Mouse (Mus musculus) hindbrain, postnatal 0 days (tissue): ENCODE measurements around the gene Ptk7. TPM values are rescaled to one million over a fixed set of nuclear protein-coding genes. Genes with fewer than 3 reads are reported as not detected.

Source experiments
- ATAC-seq: fragments of 200-750 bp; cut with Nextera tagmentation; 2 replicates; pipeline ENCODE4 v1.8.0; 2017; ENCODE audit warnings: mild to moderate bottlenecking, moderate TSS enrichment, moderate library complexity
- DNase-seq: peaks from one replicate; pipeline ENCODE4 v3.0.0-alpha.2; 2015; ENCODE audit warnings: low spot score
- H3K27ac ChIP-seq: fragments of 300-500 bp; sonication (generic); 2 replicates; pipeline ENCODE4 v1.5.1; 2014; ENCODE audit warnings: mild to moderate bottlenecking
- H3K27me3 ChIP-seq: fragments of 300-500 bp; sonication (generic); 2 replicates; pipeline ENCODE4 v1.6.1; 2014; ENCODE audit warnings: low read length, mixed read lengths; ENCODE audit not compliant: insufficient read depth
- H3K36me3 ChIP-seq: fragments of 300-500 bp; sonication (generic); 2 replicates; pipeline ENCODE4 v1.6.1; 2014; ENCODE audit warnings: low read length, mixed read lengths; ENCODE audit not compliant: insufficient read depth
- H3K4me1 ChIP-seq: fragments of 300-500 bp; sonication (generic); 2 replicates; pipeline ENCODE4 v1.6.1; 2014; ENCODE audit warnings: antibody characterized with exemption, low read length, mixed read lengths; ENCODE audit not compliant: insufficient read depth
- H3K4me2 ChIP-seq: fragments of 300-500 bp; sonication (generic); 2 replicates; pipeline ENCODE4 v1.6.1; 2014; ENCODE audit warnings: low read depth, mild to moderate bottlenecking, low read length, moderate library complexity, mixed read lengths
- H3K4me3 ChIP-seq: fragments of 300-500 bp; sonication (generic); 2 replicates; pipeline ENCODE4 v1.5.1; 2014; ENCODE audit warnings: low read length
- H3K9ac ChIP-seq: fragments of 300-500 bp; sonication (generic); replicated peaks from 2 replicates; pipeline ENCODE4 v1.6.1; 2014; ENCODE audit warnings: mild to moderate bottlenecking, low read length, moderate library complexity, mixed read lengths
- H3K9me3 ChIP-seq: fragments of 300-500 bp; sonication (generic); 2 replicates; pipeline ENCODE4 v1.6.1; 2016; ENCODE audit warnings: low read length, mixed read lengths
- CTCF ChIP-seq: IDR thresholded peaks from 2 replicates; pipeline ENCODE4 v1.5.1; 2016; ENCODE audit warnings: antibody characterized with exemption, control low read depth, low read depth
- WGBS: fragments of 180-500 bp; shearing (Covaris S2); extraction: QIAGEN DNeasy Blood & Tissue Kit; methylation state at CpG from one replicate; pipeline ENCODE4 v1.1.7; 2014; 5-methylcytosine and 5-hydroxymethylcytosine counted together
- polyA plus RNA-seq: library from polyadenylated mRNA; unstranded; fragments of >200 nt; fragmentation: Nextera tagmentation; extraction: Ambion mirVana; gene quantifications from 2 replicates; pipeline ENCODE4 v1.2.1, GENCODE M21; 2015
- total RNA-seq: library from RNA; depleted of rRNA; stranded (reverse); fragments of >200 nt; gene quantifications from 2 replicates; pipeline ENCODE4 v1.2.3, GENCODE M21; 2014

Gene Ptk7
- total and polyA plus RNA-seq, 2 experiments from 2014 or later: 24.5 to 77.6 TPM

DNA sequence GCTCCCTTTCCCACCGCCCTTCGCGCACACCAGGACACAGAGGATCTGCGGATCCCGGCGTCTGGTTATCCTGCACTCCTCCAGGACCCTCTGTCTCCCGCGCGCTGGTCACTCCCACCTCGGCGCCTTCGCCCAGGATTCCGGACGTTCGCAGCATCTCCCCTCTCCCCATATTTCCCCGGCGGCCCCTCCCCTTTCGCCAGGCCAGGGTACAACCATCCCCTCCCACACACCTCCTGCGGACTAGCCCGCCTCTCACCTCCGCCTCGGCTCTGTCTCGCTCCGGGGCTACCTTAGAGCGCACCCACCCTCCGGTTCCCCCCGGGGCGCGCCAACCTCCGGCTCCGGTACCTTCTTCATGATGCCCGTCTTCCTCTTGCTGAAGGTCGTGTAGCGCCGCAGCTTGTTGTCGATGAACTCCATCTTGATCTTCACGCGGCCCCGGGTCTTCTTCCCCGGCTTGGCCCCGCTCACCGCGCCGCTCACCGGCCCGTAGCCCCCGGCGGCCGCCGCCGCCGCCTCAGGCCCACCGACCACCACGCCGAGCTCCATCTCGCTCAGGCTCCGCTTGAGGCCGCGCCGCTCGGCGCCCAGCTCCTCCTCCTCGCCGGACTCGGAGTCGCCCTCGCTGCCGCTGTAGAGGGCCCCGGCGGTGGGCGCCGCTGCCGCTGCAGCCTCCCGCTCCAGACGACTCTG is 74.2 kb downstream of the Ptk7 start:
- Histone ChIP-seq H3K4me3 (peak overlapping the region; percentile 100), H3K9me3 (no peaks in the 10 kb centered on the region), H3K4me2 (peak overlapping the region; percentile 91), H3K27me3 (no peaks in the 10 kb centered on the region), H3K27ac (peak overlapping the region; percentile 96), H3K36me3 (peaks cover 19% of the 10 kb centered on the region; the same call in 1 of the 2 replicates), H3K4me1 (peaks cover 19% of the 10 kb centered on the region; the same call in 1 of the 2 replicates), H3K9ac (peak overlapping the region; percentile 100)
- no peak for ATAC-seq
- WGBS: 2% methylated on average over 72 of the region's 75 CpGs
- TF ChIP-seq CTCF: no peak
- DNase-seq: peak; percentile 59

DNA sequence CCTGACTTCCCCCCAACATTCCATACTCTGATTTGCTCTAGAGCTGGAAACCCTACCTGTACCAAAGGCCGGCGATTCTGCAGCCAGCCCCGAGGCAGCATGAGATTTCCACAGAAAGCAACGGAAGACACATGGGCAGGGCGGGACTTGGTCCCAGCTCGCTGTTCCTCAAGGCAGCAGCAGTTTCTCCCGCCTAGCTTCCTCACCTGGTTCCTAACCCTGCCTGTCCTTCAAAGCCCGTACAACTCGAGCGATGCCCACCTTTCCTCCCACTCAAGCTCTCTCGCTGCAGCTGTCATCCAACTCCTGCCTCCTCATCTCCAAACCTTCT is 74.7 kb downstream of the Ptk7 start:
- Histone ChIP-seq H3K36me3 (peaks cover 24% of the 10 kb centered on the region; the same call in 1 of the 2 replicates), H3K27me3 (no peaks in the 10 kb centered on the region), H3K4me2 (peak overlapping the region; percentile 91), H3K27ac (peak overlapping the region; percentile 96; the same call in 1 of the 2 replicates), H3K4me3 (peak overlapping the region; percentile 100), H3K4me1 (peaks cover 19% of the 10 kb centered on the region; the same call in 1 of the 2 replicates), H3K9me3 (no peaks in the 10 kb centered on the region), H3K9ac (peak overlapping the region; percentile 100)
- WGBS: under 1% methylated on average over 11 of the region's 11 CpGs
- no peak for ATAC-seq
- DNase-seq: peak; percentile 36
- no peak for TF ChIP-seq CTCF

DNA sequence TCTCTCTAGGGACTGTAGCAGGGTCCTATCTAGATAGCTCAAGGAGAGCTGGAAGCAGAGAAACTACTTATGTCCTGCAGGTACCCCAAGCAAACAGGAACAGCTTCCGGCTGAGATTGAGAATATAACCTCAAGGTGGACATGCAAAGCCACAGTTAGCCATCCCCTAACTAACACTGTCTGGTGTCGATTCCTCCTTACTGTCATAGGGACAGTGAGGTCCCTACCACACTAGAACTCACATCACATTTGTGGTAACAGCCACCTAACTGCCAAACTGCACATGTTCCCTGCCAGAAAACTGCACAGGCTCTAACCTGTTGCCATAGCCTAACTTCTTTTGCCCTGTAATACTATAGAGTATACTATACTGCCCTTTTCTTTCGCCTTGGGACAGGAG is 75.4 kb downstream of the Ptk7 start:
- H3K27me3 ChIP-seq: no peaks in the 10 kb centered on the region
- peak overlapping the region; percentile 100 for H3K4me3 ChIP-seq
- H3K9ac ChIP-seq: peak overlapping the region; percentile 100
- WGBS: 73% methylated on average over 3 of the region's 3 CpGs
- ATAC-seq (no peak), DNase-seq (no peak)
- H3K36me3 ChIP-seq: peaks cover 29% of the 10 kb centered on the region; the same call in 1 of the 2 replicates
- peak overlapping the region; percentile 91 for H3K4me2 ChIP-seq
- H3K4me1 ChIP-seq: peaks cover 19% of the 10 kb centered on the region; the same call in 1 of the 2 replicates
- no peaks in the 10 kb centered on the region for H3K9me3 ChIP-seq
- TF ChIP-seq CTCF: no peak
- no peak overlapping the region for H3K27ac ChIP-seq

DNA sequence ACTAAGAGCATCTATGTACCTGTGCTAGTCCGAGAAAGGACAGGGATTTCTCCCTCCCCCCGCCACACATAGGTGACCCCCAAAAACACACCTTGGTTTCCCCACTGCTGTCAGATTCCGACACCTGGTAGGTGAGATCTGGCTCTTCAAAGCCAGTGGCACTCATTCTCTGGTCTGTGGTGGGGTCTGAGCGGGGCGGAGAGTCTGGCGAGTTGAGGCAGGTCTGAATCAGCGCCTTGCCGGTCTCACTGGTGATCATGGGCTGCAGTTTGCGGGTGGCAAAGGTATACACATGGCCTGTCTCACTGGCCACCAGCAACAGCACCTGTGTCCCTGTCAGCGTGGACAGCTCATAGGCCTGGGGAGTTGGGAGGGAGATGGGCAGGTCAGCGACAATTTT is 75.8 kb downstream of the Ptk7 start:
- WGBS: 53% methylated on average over 11 of the region's 11 CpGs
- Histone ChIP-seq H3K4me1 (peaks cover 19% of the 10 kb centered on the region; the same call in 1 of the 2 replicates), H3K36me3 (peaks cover 33% of the 10 kb centered on the region), H3K27me3 (no peaks in the 10 kb centered on the region), H3K27ac (peak overlapping the region; percentile 62; the same call in 1 of the 2 replicates), H3K4me3 (peak overlapping the region; percentile 100), H3K4me2 (peak overlapping the region; percentile 91), H3K9me3 (no peaks in the 10 kb centered on the region), H3K9ac (peak overlapping the region; percentile 31)
- no peak for TF ChIP-seq CTCF
- ATAC-seq (no peak), DNase-seq (no peak)

DNA sequence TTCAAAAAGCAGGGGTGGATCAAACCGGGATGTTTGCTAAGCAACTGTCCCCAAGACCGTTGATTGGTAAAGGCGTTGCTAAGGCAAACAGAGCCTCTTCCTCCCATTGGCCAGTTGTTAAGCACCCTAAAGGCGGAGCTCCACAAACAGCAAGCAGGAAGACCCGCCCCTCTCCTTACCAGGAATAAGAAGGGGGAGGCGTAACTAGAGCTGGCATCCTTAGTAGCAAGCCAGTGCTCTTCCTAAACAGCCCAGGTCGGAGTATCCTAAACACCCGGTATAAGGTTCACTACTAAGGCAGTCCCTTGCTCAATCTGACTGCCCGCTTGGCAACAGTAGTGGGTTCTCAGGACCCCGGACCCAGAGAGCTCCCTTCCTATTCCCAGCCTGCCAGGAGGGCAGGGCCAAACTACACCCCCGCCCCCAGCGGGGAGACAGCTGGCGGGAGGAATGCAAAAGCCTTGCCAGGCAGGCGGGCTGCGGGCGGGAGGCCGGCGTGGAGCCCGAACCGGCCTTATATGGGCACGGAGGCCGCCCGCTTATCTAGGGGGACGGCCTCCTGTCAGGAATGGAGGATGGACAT is 76.4 kb downstream of the Ptk7 start:
- Histone ChIP-seq H3K9ac (peak overlapping the region; percentile 31), H3K4me3 (peak overlapping the region; percentile 100), H3K27ac (peak overlapping the region; percentile 62), H3K4me1 (peaks cover 19% of the 10 kb centered on the region; the same call in 1 of the 2 replicates), H3K4me2 (peak overlapping the region; percentile 91), H3K27me3 (no peaks in the 10 kb centered on the region), H3K9me3 (no peaks in the 10 kb centered on the region), H3K36me3 (peaks cover 36% of the 10 kb centered on the region)
- TF ChIP-seq CTCF: no peak
- peak; percentile 84 for ATAC-seq
- WGBS: 1% methylated on average over 24 of the region's 24 CpGs
- peak; percentile 96 for DNase-seq

DNA sequence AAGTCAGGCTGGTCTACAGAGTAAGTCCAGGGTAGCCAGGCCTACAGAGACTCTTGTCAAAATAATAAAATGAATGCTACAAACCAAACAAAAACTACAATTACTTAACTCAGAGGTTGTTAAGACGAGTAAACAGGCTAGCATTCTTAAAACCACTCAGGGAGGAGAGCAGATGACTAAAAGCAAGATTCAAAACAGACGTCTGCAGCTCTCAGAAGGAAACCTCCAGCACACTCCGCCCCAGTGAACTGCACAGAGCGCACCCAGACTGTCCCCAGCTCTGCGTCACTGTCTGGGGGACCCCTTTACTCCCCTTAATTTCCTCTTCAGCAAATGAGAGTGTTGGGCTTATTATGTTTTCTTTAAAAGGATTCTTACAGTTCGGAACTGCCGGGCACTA is 77.2 kb downstream of the Ptk7 start:
- DNase-seq (no peak), ATAC-seq (no peak)
- Histone ChIP-seq H3K9ac (no peak overlapping the region), H3K27me3 (no peaks in the 10 kb centered on the region), H3K4me3 (peak overlapping the region; percentile 100; the same call in 1 of the 2 replicates), H3K9me3 (no peaks in the 10 kb centered on the region), H3K36me3 (peaks cover 36% of the 10 kb centered on the region), H3K4me2 (peak overlapping the region; percentile 91), H3K27ac (peak overlapping the region; percentile 54; the same call in 1 of the 2 replicates), H3K4me1 (peaks cover 19% of the 10 kb centered on the region; the same call in 1 of the 2 replicates)
- 82% methylated on average over 7 of the region's 7 CpGs for WGBS
- no peak for TF ChIP-seq CTCF
